Mouse (Mus musculus): ENCODE data around the gene Cmtm1. TPM values are rescaled to one million over a fixed set of nuclear protein-coding genes. Genes with fewer than 3 reads are reported as not detected.
"Not testable (repeated sequence)": the region's sequence is repeated elsewhere in the genome, so short reads cannot be mapped to it uniquely, and the experiment has no call there.

The Cmtm1 gene
- not detected in 2 replicates for polyA plus RNA-seq (2015; fragmentation: Nextera tagmentation; extraction: Ambion mirVana)

- H3K27me3 ChIP-seq (ENCODE audit: insufficient read depth, low read length); H3K36me3 ChIP-seq (ENCODE audit: insufficient read depth, low read length); H3K9ac ChIP-seq (replicated peaks; ENCODE audit: low read length); H3K4me3 ChIP-seq (ENCODE audit: low read length); H3K27ac ChIP-seq (ENCODE audit: low read length); H3K9me3 ChIP-seq (ENCODE audit: low read length); H3K4me1 ChIP-seq (ENCODE audit: insufficient read depth, low read length); ATAC-seq (ENCODE audit: low FRiP score, low TSS enrichment); H3K4me2 ChIP-seq (replicated peaks; ENCODE audit: low read depth, low read length): not testable (repeated sequence)
- 87% methylated on average over 36 of the region's 36 CpGs for WGBS
Observed at GRCm38 (mm10) chr8:104309441-104310155, at the start of gene Cmtm1, which contains the start of gene Gm45711. TSS of gene Cmtm1 (minus strand) at chr8:104310145. TSS of gene Gm45711 (minus strand) at chr8:104310081.

DNA sequence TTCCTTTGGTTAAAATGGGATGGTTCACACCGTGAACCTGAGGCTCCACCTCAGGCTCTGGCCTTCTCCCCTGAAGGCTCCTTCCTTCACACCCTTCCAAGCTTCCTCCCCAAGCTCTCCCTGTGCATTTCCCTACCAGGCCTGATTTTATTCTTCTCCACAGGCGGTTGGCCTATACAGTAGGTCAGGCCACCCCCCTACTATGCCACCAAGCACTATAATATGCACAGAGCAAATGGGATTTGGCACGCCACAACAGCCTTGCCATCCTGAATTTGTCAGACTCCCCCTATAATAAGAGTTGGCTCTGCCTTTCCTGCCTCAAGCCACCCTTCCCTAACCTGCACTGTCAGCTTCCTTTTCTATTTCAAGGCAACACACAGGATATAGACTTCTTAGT lies 48.7 kb upstream of the Cmtm1 start:
- Histone ChIP-seq H3K27ac (ENCODE audit: low read length) (no peak overlapping the region), H3K4me2 (replicated peaks; ENCODE audit: low read depth, low read length) (no peak overlapping the region), H3K36me3 (ENCODE audit: insufficient read depth, low read length) (peaks cover 22% of the 10 kb centered on the region; the same call in 1 of the 2 replicates), H3K9me3 (ENCODE audit: low read length) (no peaks in the 10 kb centered on the region), H3K4me1 (ENCODE audit: insufficient read depth, low read length) (peaks cover 7% of the 10 kb centered on the region), H3K27me3 (ENCODE audit: insufficient read depth, low read length) (no peaks in the 10 kb centered on the region), H3K4me3 (ENCODE audit: low read length) (no peak overlapping the region), H3K9ac (replicated peaks; ENCODE audit: low read length) (no peak overlapping the region)
- 85% methylated on average over 3 of the region's 3 CpGs for WGBS
- no peak for ATAC-seq (ENCODE audit: low FRiP score, low TSS enrichment)

DNA sequence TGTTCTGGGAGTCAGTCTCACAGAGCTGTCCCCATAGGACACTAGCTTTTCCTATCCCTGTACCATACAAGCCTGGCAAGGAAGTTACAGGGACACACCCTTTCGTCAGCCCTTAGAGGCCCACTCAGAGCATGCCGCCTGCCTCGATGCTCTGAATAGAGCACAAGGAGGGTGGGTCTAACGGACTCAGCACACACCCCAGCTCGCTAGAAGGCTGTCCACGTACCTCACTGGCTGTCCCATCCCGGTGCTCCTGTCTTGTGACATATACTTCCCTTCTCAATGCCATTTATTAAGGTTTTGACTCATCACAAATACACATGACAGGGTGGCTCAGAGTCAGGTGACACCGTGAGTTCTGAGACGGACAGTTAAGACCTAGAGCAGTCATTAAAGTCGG lies 44.6 kb upstream of the Cmtm1 start:
- H3K27ac ChIP-seq (ENCODE audit: low read length), result no peak overlapping the region
- peaks cover 25% of the 10 kb centered on the region for H3K36me3 ChIP-seq (ENCODE audit: insufficient read depth, low read length)
- no peak for ATAC-seq (ENCODE audit: low FRiP score, low TSS enrichment)
- 82% methylated on average over 10 of the region's 10 CpGs for WGBS
- H3K9me3 ChIP-seq (ENCODE audit: low read length), result no peaks in the 10 kb centered on the region
- H3K27me3 ChIP-seq (ENCODE audit: insufficient read depth, low read length), result no peaks in the 10 kb centered on the region
- no peak overlapping the region for H3K9ac ChIP-seq (replicated peaks; ENCODE audit: low read length)
- no peak overlapping the region for H3K4me2 ChIP-seq (replicated peaks; ENCODE audit: low read depth, low read length)
- H3K4me3 ChIP-seq (ENCODE audit: low read length), result no peak overlapping the region
- H3K4me1 ChIP-seq (ENCODE audit: insufficient read depth, low read length), result no peaks in the 10 kb centered on the region; the same call in 1 of the 2 replicates

GRCm38 (mm10) chr8:104353186-104353585 lies 43.2 kb upstream of the Cmtm1 start:
- Histone ChIP-seq H3K9me3 (ENCODE audit: low read length) (no peaks in the 10 kb centered on the region), H3K27me3 (ENCODE audit: insufficient read depth, low read length) (no peaks in the 10 kb centered on the region), H3K36me3 (ENCODE audit: insufficient read depth, low read length) (peaks cover 25% of the 10 kb centered on the region), H3K27ac (ENCODE audit: low read length) (no peak overlapping the region), H3K4me3 (ENCODE audit: low read length) (no peak overlapping the region), H3K4me1 (ENCODE audit: insufficient read depth, low read length) (no peaks in the 10 kb centered on the region; the same call in 1 of the 2 replicates), H3K9ac (replicated peaks; ENCODE audit: low read length) (no peak overlapping the region), H3K4me2 (replicated peaks; ENCODE audit: low read depth, low read length) (no peak overlapping the region)
- WGBS, result 56% methylated on average over 5 of the region's 5 CpGs
- peak; percentile 42; the same call in 1 of the 2 replicates for ATAC-seq (ENCODE audit: low FRiP score, low TSS enrichment)

DNA sequence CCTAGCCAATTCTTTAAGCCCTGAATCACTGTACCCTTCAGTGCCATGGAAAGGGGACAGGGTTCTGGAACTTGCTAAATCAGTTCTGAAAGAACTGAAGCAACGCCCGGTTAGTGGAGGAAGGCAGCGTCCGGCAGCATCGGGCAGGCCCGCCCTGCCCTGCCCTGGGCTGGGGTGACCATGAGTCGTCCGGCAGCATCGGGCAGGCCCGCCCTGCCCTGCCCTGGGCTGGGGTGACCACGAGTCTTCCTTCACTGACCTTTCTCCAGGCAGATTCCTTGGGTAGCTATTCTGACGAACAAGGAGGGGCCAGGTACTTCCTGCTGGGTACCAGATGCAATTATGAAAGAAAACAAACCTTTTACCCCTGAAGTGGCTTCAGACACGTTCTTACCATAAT lies 40.1 kb upstream of the Cmtm1 start:
- ATAC-seq (ENCODE audit: low FRiP score, low TSS enrichment), result no peak
- Histone ChIP-seq H3K4me3 (ENCODE audit: low read length) (no peak overlapping the region), H3K4me2 (replicated peaks; ENCODE audit: low read depth, low read length) (no peak overlapping the region), H3K36me3 (ENCODE audit: insufficient read depth, low read length) (peaks cover 23% of the 10 kb centered on the region), H3K27me3 (ENCODE audit: insufficient read depth, low read length) (no peaks in the 10 kb centered on the region), H3K4me1 (ENCODE audit: insufficient read depth, low read length) (no peaks in the 10 kb centered on the region; the same call in 1 of the 2 replicates), H3K9ac (replicated peaks; ENCODE audit: low read length) (no peak overlapping the region), H3K27ac (ENCODE audit: low read length) (no peak overlapping the region), H3K9me3 (ENCODE audit: low read length) (no peaks in the 10 kb centered on the region)
- 68% methylated on average over 13 of the region's 13 CpGs for WGBS

- WGBS, result 82% methylated on average over 5 of the region's 5 CpGs
- Histone ChIP-seq H3K36me3 (ENCODE audit: insufficient read depth, low read length) (peaks cover 19% of the 10 kb centered on the region), H3K4me1 (ENCODE audit: insufficient read depth, low read length) (peaks cover 3% of the 10 kb centered on the region; the same call in 1 of the 2 replicates), H3K9me3 (ENCODE audit: low read length) (no peaks in the 10 kb centered on the region), H3K27ac (ENCODE audit: low read length) (no peak overlapping the region), H3K9ac (replicated peaks; ENCODE audit: low read length) (no peak overlapping the region), H3K4me3 (ENCODE audit: low read length) (no peak overlapping the region), H3K4me2 (replicated peaks; ENCODE audit: low read depth, low read length) (no peak overlapping the region), H3K27me3 (ENCODE audit: insufficient read depth, low read length) (no peaks in the 10 kb centered on the region)
- no peak for ATAC-seq (ENCODE audit: low FRiP score, low TSS enrichment)
Observed at GRCm38 (mm10) chr8:104348971-104349370, 39.0 kb upstream of the Cmtm1 start.

DNA sequence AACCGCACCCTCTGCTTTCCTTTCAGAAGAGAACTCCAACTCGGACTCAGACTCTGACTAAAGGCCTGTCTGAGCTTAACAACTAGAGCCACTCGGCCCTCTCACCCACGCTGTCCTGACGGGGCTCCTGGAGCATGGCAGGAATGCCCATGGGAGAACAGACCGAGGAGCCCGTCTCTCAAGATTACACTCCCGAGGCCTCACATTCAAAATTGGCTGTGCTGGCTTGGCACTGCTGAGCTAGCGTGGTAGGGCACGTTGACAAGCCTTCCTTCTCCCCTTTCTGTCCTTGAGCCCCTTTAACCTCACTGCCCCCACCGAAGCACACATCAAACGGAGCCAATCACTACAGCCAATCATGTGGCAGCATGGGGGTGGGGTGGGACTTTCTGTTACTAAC lies 36.8 kb upstream of the Cmtm1 start:
- no peak overlapping the region for H3K9ac ChIP-seq (replicated peaks; ENCODE audit: low read length)
- ATAC-seq (ENCODE audit: low FRiP score, low TSS enrichment), result no peak
- WGBS, result 58% methylated on average over 12 of the region's 12 CpGs
- H3K9me3 ChIP-seq (ENCODE audit: low read length), result no peaks in the 10 kb centered on the region
- peaks cover 21% of the 10 kb centered on the region for H3K36me3 ChIP-seq (ENCODE audit: insufficient read depth, low read length)
- H3K4me1 ChIP-seq (ENCODE audit: insufficient read depth, low read length), result peaks cover 7% of the 10 kb centered on the region
- H3K4me3 ChIP-seq (ENCODE audit: low read length), result no peak overlapping the region
- H3K4me2 ChIP-seq (replicated peaks; ENCODE audit: low read depth, low read length), result no peak overlapping the region
- H3K27ac ChIP-seq (ENCODE audit: low read length), result no peak overlapping the region
- no peaks in the 10 kb centered on the region for H3K27me3 ChIP-seq (ENCODE audit: insufficient read depth, low read length)

DNA sequence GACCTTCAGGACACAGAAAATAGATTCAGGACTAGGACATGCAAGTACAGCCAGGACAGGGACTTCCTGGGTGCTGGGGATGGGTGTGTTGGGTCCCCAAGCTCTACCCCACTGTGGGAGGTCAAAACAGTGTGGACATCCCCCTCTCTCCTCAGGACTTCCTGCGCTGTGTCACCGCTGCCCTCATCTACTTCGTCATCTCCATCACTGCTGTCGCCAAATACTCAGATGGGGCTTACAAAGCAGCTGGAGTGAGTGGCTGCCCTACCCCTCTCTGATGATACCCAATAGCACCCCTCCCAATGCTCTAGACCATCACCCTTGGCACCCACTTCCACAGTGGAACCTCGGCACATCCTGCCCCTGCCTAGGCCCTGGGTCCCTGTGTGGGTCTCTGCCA lies 34.7 kb upstream of the Cmtm1 start:
- no peak for ATAC-seq (ENCODE audit: low FRiP score, low TSS enrichment)
- H3K9me3 ChIP-seq (ENCODE audit: low read length), result no peaks in the 10 kb centered on the region
- no peak overlapping the region for H3K9ac ChIP-seq (replicated peaks; ENCODE audit: low read length)
- no peak overlapping the region for H3K4me3 ChIP-seq (ENCODE audit: low read length)
- 93% methylated on average over 5 of the region's 5 CpGs for WGBS
- peaks cover 13% of the 10 kb centered on the region for H3K4me1 ChIP-seq (ENCODE audit: insufficient read depth, low read length)
- H3K36me3 ChIP-seq (ENCODE audit: insufficient read depth, low read length), result peaks cover 21% of the 10 kb centered on the region
- no peak overlapping the region for H3K27ac ChIP-seq (ENCODE audit: low read length)
- H3K4me2 ChIP-seq (replicated peaks; ENCODE audit: low read depth, low read length), result no peak overlapping the region
- H3K27me3 ChIP-seq (ENCODE audit: insufficient read depth, low read length), result no peaks in the 10 kb centered on the region

DNA sequence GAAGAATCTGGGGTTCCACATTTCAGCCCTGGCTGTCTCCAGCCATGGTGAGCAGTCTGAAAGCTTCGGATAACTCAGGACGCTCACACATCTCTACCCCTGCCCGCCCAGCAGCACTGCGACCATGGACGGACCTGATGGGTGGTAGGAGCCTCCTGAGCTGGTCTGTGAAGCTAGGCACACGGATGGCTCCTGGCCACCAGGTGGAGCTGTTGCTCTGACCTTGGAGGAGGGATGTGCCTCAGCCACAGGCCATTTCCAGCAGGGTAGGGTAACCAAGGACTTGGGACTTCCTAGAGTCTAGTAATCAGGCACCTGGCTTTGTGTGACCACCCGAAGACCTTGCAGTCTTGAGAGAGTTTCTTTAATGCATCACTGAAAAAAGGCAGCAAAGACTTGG lies 34.0 kb upstream of the Cmtm1 start:
- Histone ChIP-seq H3K4me3 (ENCODE audit: low read length) (no peak overlapping the region), H3K9ac (replicated peaks; ENCODE audit: low read length) (no peak overlapping the region), H3K4me2 (replicated peaks; ENCODE audit: low read depth, low read length) (no peak overlapping the region), H3K4me1 (ENCODE audit: insufficient read depth, low read length) (peaks cover 18% of the 10 kb centered on the region), H3K27me3 (ENCODE audit: insufficient read depth, low read length) (no peaks in the 10 kb centered on the region), H3K27ac (ENCODE audit: low read length) (no peak overlapping the region), H3K36me3 (ENCODE audit: insufficient read depth, low read length) (peaks cover 21% of the 10 kb centered on the region), H3K9me3 (ENCODE audit: low read length) (no peaks in the 10 kb centered on the region)
- 10% methylated on average over 7 of the region's 7 CpGs for WGBS
- ATAC-seq (ENCODE audit: low FRiP score, low TSS enrichment), result peak; percentile 31; the same call in 1 of the 2 replicates

- no peaks in the 10 kb centered on the region for H3K27me3 ChIP-seq (ENCODE audit: insufficient read depth, low read length)
- no peak overlapping the region for H3K27ac ChIP-seq (ENCODE audit: low read length)
- WGBS, result 69% methylated on average over 5 of the region's 5 CpGs
- peaks cover 15% of the 10 kb centered on the region for H3K36me3 ChIP-seq (ENCODE audit: insufficient read depth, low read length)
- no peak overlapping the region for H3K9ac ChIP-seq (replicated peaks; ENCODE audit: low read length)
- H3K4me3 ChIP-seq (ENCODE audit: low read length), result no peak overlapping the region
- no peaks in the 10 kb centered on the region for H3K9me3 ChIP-seq (ENCODE audit: low read length)
- H3K4me2 ChIP-seq (replicated peaks; ENCODE audit: low read depth, low read length), result no peak overlapping the region
- no peak for ATAC-seq (ENCODE audit: low FRiP score, low TSS enrichment)
- peaks cover 18% of the 10 kb centered on the region for H3K4me1 ChIP-seq (ENCODE audit: insufficient read depth, low read length)
Observed at GRCm38 (mm10) chr8:104342426-104342825, 32.5 kb upstream of the Cmtm1 start.
